In the genomic region with DNA sequence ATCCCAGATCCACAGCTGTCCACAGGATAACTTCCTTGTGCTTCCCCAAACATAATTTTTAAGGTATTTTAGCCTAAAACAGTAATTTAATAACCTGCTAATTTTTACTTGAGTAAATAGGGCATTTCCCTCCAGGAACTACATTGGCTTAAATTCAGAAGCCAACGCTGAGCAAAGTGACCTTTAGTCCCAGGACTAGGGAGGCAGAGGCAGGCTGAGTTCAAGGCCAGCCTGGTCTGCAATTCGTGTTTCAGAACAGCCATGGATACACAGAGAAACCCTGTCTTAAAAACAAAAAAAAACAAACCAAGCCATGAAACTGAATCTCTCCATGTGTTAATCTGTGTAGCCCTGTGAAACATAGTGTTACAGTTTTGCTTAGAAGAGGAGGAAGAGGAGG, we compare ENCODE assay signal across 11 mouse cellular contexts. TPM values are rescaled to one million over a fixed set of nuclear protein-coding genes. Genes with fewer than 3 reads are reported as not detected.
DNase-seq lines count a peak whose midpoint lies in the region; ATAC-seq and TF ChIP-seq lines count a peak whose summit lies in the region.
"Had no signal": no experiment of that assay in that cellular context is flagged by ENCODE, and none has a peak within 500 bp of the region (broad histone marks: within the 10 kb centered on the region; RNA-seq: fewer than 3 reads in every experiment).

No protein-coding gene starts in this region.

- no peak overlapping the region for H3K4me3 ChIP-seq in kidney, embryonic 15.5 days (replicated peaks)
- peak overlapping the region; percentile 99 for H3K4me3 ChIP-seq in E14TG2a.4 (replicated peaks; ENCODE audit: low read length)
- no peak overlapping the region for H3K4me3 ChIP-seq in liver, embryonic 16.5 days (ENCODE audit: low read depth, low read length)
- no peak overlapping the region for H3K4me3 ChIP-seq in midbrain, postnatal 0 days (ENCODE audit: low read depth, low read length)

- H3K9ac ChIP-seq in kidney, embryonic 15.5 days: no peak overlapping the region
- no peak overlapping the region for H3K9ac ChIP-seq in liver, embryonic 16.5 days (ENCODE audit: low read depth, low read length)
- H3K9ac ChIP-seq in midbrain, postnatal 0 days (replicated peaks; ENCODE audit: low read length, poor library complexity, severe bottlenecking): no peak overlapping the region

- H3K4me1 ChIP-seq in kidney, embryonic 15.5 days: peaks cover 30% of the 10 kb centered on the region
- H3K4me1 ChIP-seq in E14TG2a.4 (replicated peaks; ENCODE audit: low read depth, low read length): peaks cover 56% of the 10 kb centered on the region
- H3K4me1 ChIP-seq in liver, embryonic 16.5 days (ENCODE audit: control insufficient read depth, low read depth, low read length): peaks cover 32% of the 10 kb centered on the region
- H3K4me1 ChIP-seq in midbrain, postnatal 0 days (ENCODE audit: insufficient read depth, low read length): peaks cover 9% of the 10 kb centered on the region; the same call in 1 of the 2 replicates

- H3K4me2 ChIP-seq in kidney, embryonic 15.5 days: no peak overlapping the region
- peak overlapping the region; percentile 73; the same call in 1 of the 2 replicates for H3K4me2 ChIP-seq in liver, embryonic 16.5 days (ENCODE audit: low read depth, low read length)
- no peak overlapping the region for H3K4me2 ChIP-seq in midbrain, postnatal 0 days (ENCODE audit: low read depth, low read length, poor library complexity, severe bottlenecking)

- H3K36me3 ChIP-seq in kidney, embryonic 15.5 days: peaks cover 23% of the 10 kb centered on the region
- H3K36me3 ChIP-seq in E14TG2a.4 (ENCODE audit: insufficient read depth, low read length): peaks cover 18% of the 10 kb centered on the region
- H3K36me3 ChIP-seq in liver, embryonic 16.5 days (ENCODE audit: control insufficient read depth, insufficient read depth): peaks cover 14% of the 10 kb centered on the region
- peaks cover 13% of the 10 kb centered on the region; the same call in 1 of the 2 replicates for H3K36me3 ChIP-seq in midbrain, postnatal 0 days (ENCODE audit: insufficient read depth, low read length)

- no peaks in the 10 kb centered on the region for H3K9me3 ChIP-seq in kidney, embryonic 15.5 days (replicated peaks)
- no peaks in the 10 kb centered on the region for H3K9me3 ChIP-seq in E14TG2a.4 (ENCODE audit: low read length)
- no peaks in the 10 kb centered on the region for H3K9me3 ChIP-seq in liver, embryonic 16.5 days (replicated peaks; ENCODE audit: control insufficient read depth, low read length)
- no peaks in the 10 kb centered on the region for H3K9me3 ChIP-seq in midbrain, postnatal 0 days (ENCODE audit: low read length)
- H3K9me3 ChIP-seq: embryonic facial prominence, embryonic 12.5 days; hindbrain, embryonic 15.5 days had no signal

- peak; percentile 51 to 71 for DNase-seq in adrenal gland, adult (ENCODE audit: inconsistent age in 2 of 2, low spot score in 1 of 2)
- DNase-seq in adrenal gland, postnatal 25 days: no peak
- DNase-seq in kidney, adult 8-10 months: no peak
- no peak for DNase-seq in testis, postnatal 10 days (ENCODE audit: low spot score)
- DNase-seq in midbrain, postnatal 0 days (ENCODE audit: low spot score): no peak

- no peak for TF ChIP-seq CTCF in E14TG2a.4 (conservative IDR thresholded peaks at IDR 0.05; ENCODE audit: low read length)
- TF ChIP-seq CTCF in midbrain, postnatal 0 days (IDR thresholded peaks at IDR 0.05): no peak

- H3K27me3 ChIP-seq in kidney, embryonic 15.5 days: no peaks in the 10 kb centered on the region
- peaks cover 14% of the 10 kb centered on the region for H3K27me3 ChIP-seq in E14TG2a.4 (ENCODE audit: insufficient read depth, low read length)
- H3K27me3 ChIP-seq in liver, embryonic 16.5 days (ENCODE audit: control insufficient read depth, insufficient read depth, low read depth, low read length): no peaks in the 10 kb centered on the region
- 0 out of 2 replicates have a peak, but pooled peaks cover 3% of the 10 kb centered on the region for H3K27me3 ChIP-seq in midbrain, postnatal 0 days (ENCODE audit: insufficient read depth, low read length)
- H3K27me3 ChIP-seq: Patski had no signal

- no peak for ATAC-seq in kidney, embryonic 15.5 days (replicated peaks; ENCODE audit: low FRiP score)
- no peak for ATAC-seq in liver, embryonic 16.5 days (ENCODE audit: low read depth)
- no peak for ATAC-seq in midbrain, postnatal 0 days (ENCODE audit: low FRiP score)

- 0 out of 2 replicates have a peak overlapping the region, but pooled peaks have one; percentile 38 for H3K27ac ChIP-seq in kidney, embryonic 15.5 days
- no peak overlapping the region; the same call in 1 of the 2 replicates for H3K27ac ChIP-seq in liver, embryonic 16.5 days (ENCODE audit: low read length)
- no peak overlapping the region for H3K27ac ChIP-seq in midbrain, postnatal 0 days (ENCODE audit: low read depth, low read length)

- WGBS in kidney, embryonic 15.5 days: 69% methylated on average over 2 of the region's 2 CpGs
- WGBS in liver, embryonic 16.5 days (ENCODE audit: insufficient replicate concordance): 54% methylated on average over 2 of the region's 2 CpGs
- 62% methylated on average over 2 of the region's 2 CpGs for WGBS in midbrain, postnatal 0 days

RNA-seq across cellular contexts. Expression of a gene that starts 0.7 kb away (rescaled TPM):
- total RNA-seq in adrenal gland, postnatal 25 days (2021): 119 and 125 TPM in 2 replicates
- 78.3 and 78.4 TPM in 2 replicates for polyA plus RNA-seq in kidney, embryonic 15.5 days (2015; fragmentation: Nextera tagmentation; extraction: Ambion mirVana)
- 24.1 and 26.6 TPM in 2 replicates for polyA plus RNA-seq in liver, embryonic 16.5 days (2015; fragmentation: Nextera tagmentation; extraction: Ambion mirVana)
- total RNA-seq in midbrain, postnatal 0 days (2014; rRNA removed): 91.5 and 95.0 TPM in 2 replicates
- 63.9 and 70.9 TPM in 2 replicates for polyA plus RNA-seq in midbrain, postnatal 0 days (2015; fragmentation: Nextera tagmentation; extraction: Ambion mirVana)

RNA-seq across cellular contexts. Expression of a gene that starts 3.3 kb away (rescaled TPM):
- 35.0 and 51.8 TPM in 2 replicates for total RNA-seq in adrenal gland, postnatal 25 days (2021)
- polyA plus RNA-seq in kidney, embryonic 15.5 days (2015; fragmentation: Nextera tagmentation; extraction: Ambion mirVana): 16.8 and 17.1 TPM in 2 replicates
- 39.9 and 41.8 TPM in 2 replicates for polyA plus RNA-seq in liver, embryonic 16.5 days (2015; fragmentation: Nextera tagmentation; extraction: Ambion mirVana)
- total RNA-seq in midbrain, postnatal 0 days (2014; rRNA removed): 30.1 and 35.5 TPM in 2 replicates
- polyA plus RNA-seq in midbrain, postnatal 0 days (2015; fragmentation: Nextera tagmentation; extraction: Ambion mirVana): 61.9 and 65.1 TPM in 2 replicates

Comparison
In these comparisons a context has a peak if more than half of its experiments do, and no peak if none do; other contexts are left out.
1. DNase-seq: peak in adrenal gland, adult (2 of 2); none in adrenal gland, postnatal 25 days (single experiment), kidney, adult 8-10 months (0 of 2), testis, postnatal 10 days (single experiment) and midbrain, postnatal 0 days (single experiment).